Mouse (Mus musculus): ENCODE results near the gene Entpd1. TPM values are rescaled to one million over a fixed set of nuclear protein-coding genes. Genes with fewer than 3 reads are reported as not detected.

Entpd1 gene
- total and polyA plus RNA-seq, 2 experiments, result 1.6 to 4.6 TPM

DNA sequence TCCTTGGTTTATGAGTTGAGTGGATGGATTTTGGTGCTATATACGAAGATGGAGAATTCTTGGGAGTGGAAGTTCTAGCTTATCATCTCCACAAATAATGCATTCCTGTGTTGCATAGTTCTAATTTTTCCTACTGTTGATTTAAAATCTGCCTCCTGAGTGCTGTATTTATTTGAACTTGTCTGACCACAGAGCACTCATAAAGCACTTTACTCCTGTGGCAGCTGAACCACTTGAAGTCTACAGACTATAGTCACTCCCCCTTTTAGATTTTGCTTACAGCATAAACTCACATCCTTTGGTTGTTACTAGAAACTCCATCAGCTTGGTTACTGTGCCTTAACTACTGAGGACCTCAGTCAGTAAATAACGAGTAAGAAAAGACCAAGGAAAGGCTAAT, 155.0 kb downstream of the Entpd1 start:
- Histone ChIP-seq H3K27ac (replicated peaks; ENCODE audit: insufficient read depth, low read depth, low read length) (no peak overlapping the region), H3K36me3 (ENCODE audit: control insufficient read depth, insufficient read depth, low read length) (no peaks in the 10 kb centered on the region), H3K79me2 (ENCODE audit: control insufficient read depth, insufficient read depth, low read length) (no peaks in the 10 kb centered on the region), H3K27me3 (ENCODE audit: control insufficient read depth, insufficient read depth, low read length) (no peaks in the 10 kb centered on the region), H3K4me1 (ENCODE audit: control insufficient read depth, insufficient read depth, low read length) (no peaks in the 10 kb centered on the region), H3K9ac (ENCODE audit: low read depth, low read length) (no peak overlapping the region), H3K4me3 (ENCODE audit: insufficient read depth, low read depth, low read length) (no peak overlapping the region)
- TF ChIP-seq CTCF (IDR thresholded peaks at IDR 0.05; ENCODE audit: low read depth, low read length), result no peak
- TF ChIP-seq POLR2A (IDR thresholded peaks at IDR 0.05; ENCODE audit: extremely low read depth, insufficient read depth, low read length), result no peak
- no peak for DNase-seq (ENCODE audit: extremely low read depth, low read depth, low spot score)
- WGBS, result 90% methylated on average over 2 of the region's 2 CpGs

DNA sequence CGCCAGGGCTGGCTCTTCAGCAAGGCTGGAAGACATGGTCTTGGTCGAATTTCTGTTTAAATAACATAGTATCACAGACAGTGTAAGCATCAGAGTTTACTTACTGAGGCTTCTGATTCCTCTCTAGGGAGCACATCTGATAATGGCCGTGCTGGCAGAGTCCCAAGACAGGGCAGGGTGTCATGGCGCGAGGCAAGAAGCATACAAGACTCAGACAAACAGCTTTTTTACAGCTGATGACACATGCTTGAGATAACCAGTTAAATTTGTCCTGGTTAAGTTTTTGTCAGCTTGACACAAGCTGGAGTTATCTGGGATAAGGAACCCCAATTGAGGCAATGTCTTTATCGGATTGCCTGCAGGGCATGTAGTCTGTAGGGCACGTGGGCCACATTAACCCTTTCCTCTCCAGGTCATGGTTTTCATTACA, 157.2 kb downstream of the Entpd1 start:
- WGBS, result 17% methylated on average over 7 of the region's 7 CpGs

DNA sequence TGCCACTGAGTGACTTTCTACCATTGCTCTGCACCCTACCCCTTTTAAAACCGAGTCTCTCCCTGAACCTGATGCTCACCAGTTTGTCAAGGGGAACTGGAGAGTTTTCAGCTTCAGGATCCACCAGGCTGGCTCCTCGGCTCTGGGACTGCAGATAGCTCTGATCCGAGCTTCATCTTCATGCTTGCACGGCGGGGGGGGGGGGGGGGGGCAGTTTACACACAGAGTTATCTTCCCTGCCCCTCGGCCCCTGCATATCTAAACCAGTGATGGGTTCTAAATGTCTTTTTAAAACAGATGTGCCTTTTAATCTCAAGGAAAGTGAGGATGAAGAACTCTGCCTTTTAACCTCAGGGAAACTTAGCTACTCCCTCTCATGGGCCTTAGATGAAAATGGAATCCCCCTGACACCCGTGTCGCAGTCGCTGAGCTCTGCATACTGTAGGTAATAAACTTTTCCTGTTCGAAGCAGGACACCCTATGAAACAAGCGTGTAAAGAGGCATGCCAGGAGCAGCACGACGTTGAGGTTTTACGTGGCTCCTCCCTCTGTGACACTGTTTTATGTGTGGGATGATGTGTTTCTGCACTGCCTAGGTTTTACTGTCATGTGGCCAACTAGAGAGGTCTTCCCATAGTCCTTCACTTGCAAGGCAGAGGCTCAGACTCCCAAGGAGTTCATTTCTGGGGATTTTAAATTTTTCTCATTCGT, 176.0 kb downstream of the Entpd1 start:
- TF ChIP-seq POLR2A (IDR thresholded peaks at IDR 0.05; ENCODE audit: extremely low read depth, insufficient read depth, low read length), result no peak
- TF ChIP-seq CTCF (IDR thresholded peaks at IDR 0.05; ENCODE audit: low read depth, low read length), result no peak
- no peak overlapping the region for H3K4me3 ChIP-seq (ENCODE audit: insufficient read depth, low read depth, low read length)
- H3K36me3 ChIP-seq (ENCODE audit: control insufficient read depth, insufficient read depth, low read length), result no peaks in the 10 kb centered on the region
- no peaks in the 10 kb centered on the region for H3K4me1 ChIP-seq (ENCODE audit: control insufficient read depth, insufficient read depth, low read length)
- WGBS, result 59% methylated on average over 15 of the region's 15 CpGs
- 0 out of 2 replicates have a peak, but pooled peaks cover 2% of the 10 kb centered on the region for H3K27me3 ChIP-seq (ENCODE audit: control insufficient read depth, insufficient read depth, low read length)
- no peak for DNase-seq (ENCODE audit: extremely low read depth, low read depth, low spot score)
- no peak overlapping the region for H3K9ac ChIP-seq (ENCODE audit: low read depth, low read length)
- no peaks in the 10 kb centered on the region for H3K79me2 ChIP-seq (ENCODE audit: control insufficient read depth, insufficient read depth, low read length)
- H3K27ac ChIP-seq (replicated peaks; ENCODE audit: insufficient read depth, low read depth, low read length), result no peak overlapping the region

More for the DNA sequence above, 157.2 kb downstream of the Entpd1 start:
- H3K79me2 ChIP-seq (ENCODE audit: control insufficient read depth, insufficient read depth, low read length), result no peaks in the 10 kb centered on the region
- no peak overlapping the region for H3K4me3 ChIP-seq (ENCODE audit: insufficient read depth, low read depth, low read length)
- H3K36me3 ChIP-seq (ENCODE audit: control insufficient read depth, insufficient read depth, low read length), result no peaks in the 10 kb centered on the region
- H3K4me1 ChIP-seq (ENCODE audit: control insufficient read depth, insufficient read depth, low read length), result no peaks in the 10 kb centered on the region
- TF ChIP-seq POLR2A (IDR thresholded peaks at IDR 0.05; ENCODE audit: extremely low read depth, insufficient read depth, low read length) (no peak), CTCF (IDR thresholded peaks at IDR 0.05; ENCODE audit: low read depth, low read length) (no peak)
- DNase-seq (ENCODE audit: extremely low read depth, low read depth, low spot score), result no peak
- H3K27ac ChIP-seq (replicated peaks; ENCODE audit: insufficient read depth, low read depth, low read length), result no peak overlapping the region
- no peaks in the 10 kb centered on the region for H3K27me3 ChIP-seq (ENCODE audit: control insufficient read depth, insufficient read depth, low read length)
- H3K9ac ChIP-seq (ENCODE audit: low read depth, low read length), result no peak overlapping the region

DNA sequence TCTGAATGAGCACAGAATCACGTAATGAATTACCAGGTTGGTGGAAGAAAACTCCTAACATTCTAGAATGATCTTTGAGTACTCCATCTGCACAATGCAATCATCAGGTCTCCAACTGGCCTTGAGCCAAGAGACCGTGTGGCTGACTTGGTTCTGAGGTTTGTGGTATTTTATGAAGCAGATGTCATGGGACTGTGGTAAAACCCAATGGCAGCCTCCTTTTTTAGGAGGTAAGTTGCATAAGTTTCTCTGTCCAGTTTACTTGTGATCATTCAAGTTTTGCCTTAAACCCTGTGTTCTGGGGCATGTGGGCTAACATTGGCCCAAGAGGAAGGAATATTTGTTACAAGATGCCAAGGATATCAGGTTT, 176.5 kb downstream of the Entpd1 start:
- 81% methylated on average over 2 of the region's 2 CpGs for WGBS
- DNase-seq (ENCODE audit: extremely low read depth, low read depth, low spot score), result no peak
- no peaks in the 10 kb centered on the region for H3K79me2 ChIP-seq (ENCODE audit: control insufficient read depth, insufficient read depth, low read length)
- H3K36me3 ChIP-seq (ENCODE audit: control insufficient read depth, insufficient read depth, low read length), result no peaks in the 10 kb centered on the region
- H3K4me3 ChIP-seq (ENCODE audit: insufficient read depth, low read depth, low read length), result no peak overlapping the region
- H3K9ac ChIP-seq (ENCODE audit: low read depth, low read length), result no peak overlapping the region
- H3K27ac ChIP-seq (replicated peaks; ENCODE audit: insufficient read depth, low read depth, low read length), result no peak overlapping the region
- no peak for TF ChIP-seq CTCF (IDR thresholded peaks at IDR 0.05; ENCODE audit: low read depth, low read length)
- TF ChIP-seq POLR2A (IDR thresholded peaks at IDR 0.05; ENCODE audit: extremely low read depth, insufficient read depth, low read length), result no peak
- 0 out of 2 replicates have a peak, but pooled peaks cover 2% of the 10 kb centered on the region for H3K27me3 ChIP-seq (ENCODE audit: control insufficient read depth, insufficient read depth, low read length)
- no peaks in the 10 kb centered on the region for H3K4me1 ChIP-seq (ENCODE audit: control insufficient read depth, insufficient read depth, low read length)

Other genes with a start within 250 kb of the Entpd1 start
- gene Sorbs1, start 98.6 kb upstream of the Entpd1 start, total RNA-seq (2014; rRNA removed), result 41.0 and 47.2 TPM in 2 replicates
- gene Sorbs1, start 98.6 kb upstream of the Entpd1 start, polyA plus RNA-seq (2012; rRNA removed), result 10.4 and 12.0 TPM in 2 replicates
- 1.2 and 2.5 TPM in 2 replicates for gene Aldh18a1, start 23.9 kb upstream of the Entpd1 start, total RNA-seq (2014; rRNA removed)
- gene Aldh18a1, start 23.9 kb upstream of the Entpd1 start, polyA plus RNA-seq (2012; rRNA removed), result 0.27 and 1.1 TPM in 2 replicates
- 0.37 and 1.1 TPM in 2 replicates for gene Tctn3, start 133 bp upstream of the Entpd1 start, total RNA-seq (2014; rRNA removed)
- gene Tctn3, start 133 bp upstream of the Entpd1 start, polyA plus RNA-seq (2012; rRNA removed), result 0.40 and 1.1 TPM in 2 replicates
- 0.09 TPM in 1 of 2 replicates, not detected in the other for gene Cc2d2b, start 136.4 kb downstream of the Entpd1 start, total RNA-seq (2014; rRNA removed)
- gene Cc2d2b, start 136.4 kb downstream of the Entpd1 start, polyA plus RNA-seq (2012; rRNA removed), result not detected in 2 replicates
- 1.0 and 1.1 TPM in 2 replicates for gene Ccnj, start 218.9 kb downstream of the Entpd1 start, total RNA-seq (2014; rRNA removed)
- 2.4 and 3.1 TPM in 2 replicates for gene Ccnj, start 218.9 kb downstream of the Entpd1 start, polyA plus RNA-seq (2012; rRNA removed)